Mouse (Mus musculus) limb, embryonic 10.5 days (tissue): ENCODE data around the gene Cd19. TPM values are rescaled to one million over a fixed set of nuclear protein-coding genes. Genes with fewer than 3 reads are reported as not detected.

Experiments used
- DNase-seq: peaks from one replicate; pipeline ENCODE4 v3.0.0-alpha.2; 2017; ENCODE audit warnings: low spot score
- H3K27ac ChIP-seq: fragments of 300-500 bp; sonication (generic); 2 replicates; pipeline ENCODE4 v1.5.1; 2016; ENCODE audit warnings: mild to moderate bottlenecking
- H3K27me3 ChIP-seq: fragments of 300-500 bp; sonication (generic); 2 replicates; pipeline ENCODE4 v1.6.1; 2016; ENCODE audit warnings: low read depth, mild to moderate bottlenecking; ENCODE audit not compliant: poor library complexity, severe bottlenecking
- H3K36me3 ChIP-seq: fragments of 300-500 bp; sonication (generic); 2 replicates; pipeline ENCODE4 v1.6.1; 2016; ENCODE audit warnings: mild to moderate bottlenecking, moderate library complexity
- H3K4me1 ChIP-seq: fragments of 300-500 bp; sonication (generic); 2 replicates; pipeline ENCODE4 v1.6.1; 2016
- H3K4me3 ChIP-seq: fragments of 300-500 bp; sonication (generic); 2 replicates; pipeline ENCODE4 v1.5.1; 2016; ENCODE audit warnings: mild to moderate bottlenecking, moderate library complexity
- H3K9me3 ChIP-seq: fragments of 300-500 bp; sonication (generic); replicated peaks from 2 replicates; pipeline ENCODE4 v1.6.1; 2016; ENCODE audit warnings: mild to moderate bottlenecking
- WGBS: fragments of 180-500 bp; shearing (Covaris S2); methylation state at CpG from one replicate; pipeline ENCODE4 v1.1.7; 2016; 5-methylcytosine and 5-hydroxymethylcytosine counted together
- microRNA-seq: library from miRNA; unstranded; fragments of <30 nt; microRNA quantifications from one replicate; pipeline ENCODE4, GENCODE M21; 2017
- polyA plus RNA-seq: library from polyadenylated mRNA; unstranded; fragments of >200 nt; fragmentation: Nextera tagmentation; extraction: Ambion mirVana; gene quantifications from 2 replicates; pipeline ENCODE4 v1.2.1, GENCODE M21; 2016

Cd19 gene
- polyA plus RNA-seq, 1 experiment from 2014 or later = not detected

DNA sequence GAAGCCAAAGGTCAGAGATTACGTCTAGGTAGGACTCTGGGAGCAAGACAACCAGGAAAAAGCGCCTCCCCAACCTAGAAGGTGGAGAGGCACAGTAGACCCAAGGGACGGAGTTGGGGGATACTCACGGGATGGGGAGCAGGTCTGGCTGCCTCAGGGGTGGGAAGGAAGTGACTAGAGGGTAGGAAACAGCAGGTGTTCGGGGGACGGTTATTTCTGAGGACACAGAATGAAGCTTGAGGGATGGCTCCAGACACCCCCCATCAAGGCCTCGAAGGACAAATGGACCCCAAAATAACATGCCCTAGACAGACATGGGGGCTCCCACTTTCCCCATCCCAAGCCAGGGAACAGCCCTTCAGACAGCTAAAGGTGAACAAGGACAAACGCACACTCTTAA, 46.3 kb downstream of the Cd19 start:
- Histone ChIP-seq H3K36me3 (peaks cover 70% of the 10 kb centered on the region), H3K9me3 (no peaks in the 10 kb centered on the region), H3K27me3 (no peaks in the 10 kb centered on the region), H3K27ac (no peak overlapping the region), H3K4me3 (no peak overlapping the region), H3K4me1 (no peaks in the 10 kb centered on the region)
- WGBS = 91% methylated on average over 8 of the region's 8 CpGs
- no peak for DNase-seq

DNA sequence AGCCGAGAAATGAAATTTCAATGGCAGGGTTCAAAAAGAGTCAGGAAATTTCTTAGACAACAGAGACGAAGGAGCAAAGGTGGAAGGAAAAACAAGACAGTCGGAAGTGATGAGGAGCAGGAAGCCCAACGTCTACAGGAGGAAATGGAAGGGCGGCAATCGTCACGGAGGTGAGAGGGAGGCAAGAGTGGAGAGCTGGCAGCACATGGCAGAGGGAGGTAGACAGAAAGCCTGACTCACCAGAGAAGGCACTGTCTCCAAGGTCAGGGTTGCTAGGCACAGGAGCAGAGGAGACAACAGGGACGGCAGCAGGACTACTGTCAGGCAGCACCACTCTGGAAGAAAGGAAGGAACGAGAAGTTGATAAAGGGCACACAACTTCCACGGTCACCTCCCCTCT, 47.1 kb downstream of the Cd19 start:
- WGBS = 89% methylated on average over 10 of the region's 10 CpGs
- Histone ChIP-seq H3K4me3 (no peak overlapping the region), H3K27ac (no peak overlapping the region), H3K4me1 (no peaks in the 10 kb centered on the region), H3K9me3 (no peaks in the 10 kb centered on the region), H3K27me3 (no peaks in the 10 kb centered on the region), H3K36me3 (peaks cover 62% of the 10 kb centered on the region)
- no peak for DNase-seq

DNA sequence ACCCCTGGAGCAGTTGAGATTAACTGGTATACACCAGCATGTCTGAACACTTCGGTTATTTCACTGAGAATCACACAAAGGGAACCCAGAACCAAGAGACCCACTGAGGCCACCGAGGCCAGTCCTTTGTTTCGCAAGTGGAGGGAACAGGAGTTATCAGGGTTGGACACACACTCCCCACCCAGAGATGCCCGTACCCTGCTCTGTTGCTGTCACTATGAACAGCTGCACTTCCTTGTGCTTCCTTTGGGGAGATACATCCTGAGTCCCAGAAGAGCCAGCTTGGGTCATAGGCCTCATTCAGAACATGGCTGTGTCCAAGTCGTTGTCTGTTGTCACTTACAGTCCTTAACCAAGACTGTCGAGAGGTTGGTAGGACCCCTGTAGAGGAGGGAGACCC, 51.7 kb downstream of the Cd19 start:
- no peaks in the 10 kb centered on the region for H3K4me1 ChIP-seq
- H3K4me3 ChIP-seq = no peak overlapping the region
- no peaks in the 10 kb centered on the region for H3K27me3 ChIP-seq
- H3K9me3 ChIP-seq = no peaks in the 10 kb centered on the region
- no peak for DNase-seq
- H3K36me3 ChIP-seq = peaks cover 18% of the 10 kb centered on the region
- 90% methylated on average over 6 of the region's 6 CpGs for WGBS
- H3K27ac ChIP-seq = no peak overlapping the region

DNA sequence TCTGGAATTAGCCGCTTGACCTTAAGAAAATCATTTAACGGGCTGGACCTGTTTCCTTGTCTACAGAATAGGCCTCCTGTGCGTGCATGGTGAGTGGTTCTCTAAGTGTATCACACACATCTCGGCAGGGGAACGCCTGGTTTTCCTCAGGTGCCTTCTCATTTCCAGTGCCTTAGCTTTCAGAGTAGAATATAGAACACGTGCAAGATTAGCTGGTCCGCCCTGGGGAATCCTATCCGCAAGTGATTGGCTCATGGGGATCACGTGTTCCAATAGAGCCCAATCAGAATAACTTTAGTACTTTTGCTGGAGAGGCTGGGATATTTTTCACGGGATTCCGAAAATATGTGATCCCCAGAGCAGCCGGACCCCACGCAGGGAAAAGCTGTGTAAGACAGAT, 55.6 kb downstream of the Cd19 start:
- Histone ChIP-seq H3K4me3 (0 out of 2 replicates have a peak overlapping the region, but pooled peaks have one; percentile 16), H3K36me3 (peaks cover 4% of the 10 kb centered on the region; the same call in 1 of the 2 replicates), H3K9me3 (no peaks in the 10 kb centered on the region), H3K27ac (no peak overlapping the region), H3K27me3 (no peaks in the 10 kb centered on the region), H3K4me1 (peaks cover 4% of the 10 kb centered on the region)
- WGBS = 74% methylated on average over 13 of the region's 13 CpGs
- DNase-seq = no peak

Small RNA genes lying within 50 kb of the gene (microRNA-seq; reads per million reads assigned to microRNA genes)
- gene Mir7058 = not detected

Other genes starting within 250 kb of the Cd19 start
- 74.7 and 80.1 TPM in 2 replicates for gene Xpo6, start 214.4 kb downstream of the Cd19 start, polyA plus RNA-seq
- 83.4 and 122 TPM in 2 replicates for gene Sbk1, start 142.3 kb downstream of the Cd19 start, polyA plus RNA-seq
- gene Lat, start 45.3 kb downstream of the Cd19 start, polyA plus RNA-seq = 1.6 and 3.0 TPM in 2 replicates
- gene Spns1, start 37.4 kb downstream of the Cd19 start, polyA plus RNA-seq = 67.7 and 68.4 TPM in 2 replicates
- 2.6 and 2.9 TPM in 2 replicates for gene Nfatc2ip, start 18.2 kb downstream of the Cd19 start, polyA plus RNA-seq
- gene Rabep2, start 13.9 kb upstream of the Cd19 start, polyA plus RNA-seq = 30.3 and 36.9 TPM in 2 replicates
- 0.59 and 5.3 TPM in 2 replicates for gene Atp2a1, start 48.2 kb upstream of the Cd19 start, polyA plus RNA-seq
- 55.1 and 62.5 TPM in 2 replicates for gene Sh2b1, start 60.5 kb upstream of the Cd19 start, polyA plus RNA-seq
- gene Tufm, start 72.5 kb upstream of the Cd19 start, polyA plus RNA-seq = 182 and 207 TPM in 2 replicates
- gene Atxn2l, start 88.5 kb upstream of the Cd19 start, polyA plus RNA-seq = 60.6 and 62.5 TPM in 2 replicates
- 230 and 241 TPM in 2 replicates for gene Eif3c, start 151.5 kb upstream of the Cd19 start, polyA plus RNA-seq
- gene Apobr, start 170.1 kb upstream of the Cd19 start, polyA plus RNA-seq = 0.29 and 0.51 TPM in 2 replicates
- 27.0 and 27.8 TPM in 2 replicates for gene Cln3, start 170.9 kb upstream of the Cd19 start, polyA plus RNA-seq
- gene Il27, start 180.1 kb upstream of the Cd19 start, polyA plus RNA-seq = not detected in 2 replicates
- 0.45 and 0.78 TPM in 2 replicates for gene Nupr1, start 216.0 kb upstream of the Cd19 start, polyA plus RNA-seq
- 69.0 and 69.2 TPM in 2 replicates for gene Sgf29, start 234.4 kb upstream of the Cd19 start, polyA plus RNA-seq